Mouse (Mus musculus): ENCODE data around the gene Faim2.

Gene Faim2

GRCm38 (mm10) chr15:99463194-99463593, 64.8 kb downstream of the Faim2 start:
- DNase-seq (ENCODE audit: low spot score in 2 of 2), result no peak

DNA sequence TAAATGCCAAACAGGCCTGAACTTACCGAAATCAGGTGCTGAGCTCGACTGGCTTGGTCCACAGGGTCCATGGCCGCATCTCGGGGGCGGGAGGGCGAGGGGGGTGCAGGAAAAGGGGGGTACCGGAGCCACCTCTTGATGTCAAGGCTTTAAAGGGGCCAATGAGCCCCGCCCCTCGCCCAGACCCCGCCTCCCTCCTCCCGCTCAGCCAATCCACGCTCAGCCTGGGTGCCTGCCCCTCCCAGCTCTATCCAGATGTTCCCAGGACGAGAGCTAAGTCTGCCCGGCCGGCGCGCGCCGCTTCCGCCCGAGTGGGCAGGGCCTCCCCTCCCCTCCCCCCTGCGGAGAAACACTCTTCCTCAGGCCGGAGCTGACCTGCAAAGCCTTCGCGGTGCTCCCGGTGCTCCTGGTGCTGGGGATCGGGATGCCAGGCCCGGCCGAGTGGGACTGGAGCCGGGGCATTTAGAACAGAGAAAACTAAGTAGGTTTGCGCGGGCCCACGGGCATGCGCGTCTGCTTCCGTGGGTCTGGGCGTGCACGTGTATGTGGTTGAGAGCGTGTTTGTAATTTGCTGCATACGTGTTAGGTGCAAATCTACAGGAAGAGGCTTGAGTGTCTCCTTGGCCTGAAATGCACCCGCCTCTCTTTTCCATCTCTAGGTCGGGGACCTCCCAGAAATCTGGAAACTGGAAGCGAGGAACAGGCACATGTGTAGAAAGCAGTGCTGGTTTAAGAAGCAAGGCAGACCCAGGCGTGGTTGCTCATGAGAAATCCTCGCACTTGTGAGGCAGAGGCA, 70.2 kb downstream of the Faim2 start, which contains the start of gene Nckap5l:
Gene Nckap5l (minus strand): TSS at position 143 of the 796 bp plus-strand sequence.
- peak; percentile 92 to 95 for DNase-seq (ENCODE audit: low spot score in 2 of 2)

DNA sequence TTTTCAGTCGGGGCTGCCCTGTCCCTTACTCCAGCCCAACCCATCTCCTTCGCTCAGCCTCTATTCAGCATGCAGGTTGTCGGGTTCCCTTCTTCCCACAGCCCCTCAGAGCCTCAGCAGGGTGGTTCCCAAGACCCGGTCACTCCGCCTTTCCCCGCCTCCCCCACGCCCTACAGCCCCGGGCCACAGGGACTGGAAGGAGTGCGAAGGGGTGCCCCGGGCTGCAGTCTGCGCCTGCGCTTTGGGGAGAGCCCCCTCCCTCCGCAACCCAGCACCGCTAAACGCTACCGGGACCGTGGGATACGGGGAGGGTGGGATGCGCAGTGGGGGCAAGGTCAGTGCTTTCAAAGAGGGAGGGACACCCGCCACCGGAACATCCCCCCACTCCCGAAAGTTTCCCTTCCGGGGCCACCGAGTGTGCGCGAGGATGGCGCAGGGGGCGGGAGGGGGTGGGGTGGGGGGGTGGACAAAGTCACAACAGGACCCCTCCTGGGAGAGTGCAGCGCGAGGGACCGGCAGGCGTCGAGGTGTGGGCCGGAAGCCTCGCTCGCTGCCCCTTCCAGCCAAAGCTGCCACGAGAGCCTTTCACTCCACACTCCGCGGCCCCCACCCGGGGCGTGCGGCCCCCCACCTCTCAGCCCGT, 70.9 kb downstream of the Faim2 start:
- peak; percentile 54 to 60 for DNase-seq (ENCODE audit: low spot score in 2 of 2)

GRCm38 (mm10) chr15:99456338-99456962, 71.5 kb downstream of the Faim2 start:
- DNase-seq (ENCODE audit: low spot score in 2 of 2), result no peak

GRCm38 (mm10) chr15:99455415-99455814, 72.5 kb downstream of the Faim2 start:
- DNase-seq (ENCODE audit: low spot score in 2 of 2), result no peak

DNA sequence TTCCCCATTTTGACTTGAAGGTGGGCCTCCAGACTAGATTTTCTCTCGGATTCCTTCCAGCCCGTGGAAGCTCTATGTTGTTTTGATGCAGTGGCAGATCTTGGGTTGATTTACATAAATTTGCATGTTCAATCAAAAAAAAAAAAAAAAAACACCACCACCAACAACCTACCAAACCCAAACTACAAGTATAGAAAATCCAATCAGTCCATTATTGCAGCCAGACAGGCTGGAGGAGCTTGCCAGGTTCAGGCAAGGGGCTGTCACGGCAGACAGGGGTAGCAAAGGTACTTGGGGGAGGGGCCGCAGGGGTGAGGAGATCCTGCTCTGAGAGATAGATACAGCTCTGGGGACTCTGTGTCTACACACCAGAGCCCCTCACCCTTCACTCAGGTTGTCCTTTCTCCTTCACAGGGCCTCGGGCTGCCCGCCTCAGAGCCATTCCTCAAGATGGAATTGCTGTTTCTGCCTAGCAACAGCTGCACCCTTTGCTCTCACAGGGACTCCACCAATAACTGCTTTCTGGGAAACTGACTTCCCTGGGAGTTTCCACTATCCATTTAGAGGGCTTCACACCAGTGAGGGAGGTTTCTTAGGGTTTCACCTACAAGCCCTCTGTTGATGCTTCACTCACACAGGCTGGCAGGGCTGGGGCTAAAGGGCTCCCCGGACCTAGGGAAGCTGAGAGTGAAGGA, 73.2 kb downstream of the Faim2 start:
- DNase-seq (ENCODE audit: low spot score in 2 of 2), result no peak

GRCm38 (mm10) chr15:99453153-99453900, 74.6 kb downstream of the Faim2 start:
- DNase-seq (ENCODE audit: low spot score in 2 of 2), result peak; percentile 19 to 36

DNA sequence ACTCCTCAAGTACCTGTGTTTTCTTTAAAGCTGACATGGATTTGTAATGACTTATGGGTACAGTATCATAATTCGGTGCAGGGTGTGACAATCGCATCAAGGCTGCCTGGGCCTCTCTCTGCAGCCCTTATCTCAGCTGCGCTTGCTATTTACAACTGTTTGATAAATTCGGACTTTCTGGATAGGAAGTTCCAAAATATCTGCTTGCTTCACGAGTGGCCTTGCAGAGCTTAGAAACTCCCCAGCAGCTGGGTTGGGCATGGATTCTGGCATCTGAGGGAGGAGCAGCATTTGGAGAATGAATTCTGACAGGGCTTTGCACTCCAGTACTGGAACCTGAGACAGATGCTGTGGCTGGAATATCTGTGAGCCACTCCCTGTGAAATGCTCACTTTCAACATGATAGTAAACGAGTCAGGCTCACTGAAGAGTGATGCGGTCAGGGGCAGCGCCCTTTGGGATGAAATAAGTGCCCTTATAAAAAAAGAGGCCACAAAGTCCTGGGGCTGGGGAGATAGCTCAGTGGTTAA, 78.1 kb downstream of the Faim2 start:
- no peak for DNase-seq (ENCODE audit: low spot score in 2 of 2)

GRCm38 (mm10) chr15:99449131-99449750, 78.7 kb downstream of the Faim2 start:
- DNase-seq (ENCODE audit: low spot score in 2 of 2), result no peak
